ENCODE assay signal across 16 mouse cellular contexts in genomic region chr15:84224779-84225178, GRCm38 (mm10). TPM values are rescaled to one million over a fixed set of nuclear protein-coding genes. Genes with fewer than 3 reads are reported as not detected.
DNase-seq lines count a peak whose midpoint lies in the region; ATAC-seq and TF ChIP-seq lines count a peak whose summit lies in the region.
"Had no signal": no experiment of that assay in that cellular context is flagged by ENCODE, and none has a peak within 500 bp of the region (broad histone marks: within the 10 kb centered on the region; RNA-seq: fewer than 3 reads in every experiment).

No protein-coding gene starts in this region.

- no peak overlapping the region for H3K9ac ChIP-seq in embryonic facial prominence, embryonic 11.5 days (replicated peaks; ENCODE audit: low read length)
- no peak overlapping the region for H3K9ac ChIP-seq in kidney, postnatal 0 days (ENCODE audit: low read depth, low read length)
- no peak overlapping the region for H3K9ac ChIP-seq in embryonic facial prominence, embryonic 13.5 days
- H3K9ac ChIP-seq in midbrain, postnatal 0 days (replicated peaks; ENCODE audit: low read length, poor library complexity, severe bottlenecking): no peak overlapping the region

- H3K4me1 ChIP-seq in embryonic facial prominence, embryonic 11.5 days (ENCODE audit: control insufficient read depth, insufficient read depth, low read length): no peaks in the 10 kb centered on the region
- H3K4me1 ChIP-seq in embryonic facial prominence, embryonic 10.5 days: peaks cover 49% of the 10 kb centered on the region
- H3K4me1 ChIP-seq in kidney, postnatal 0 days (replicated peaks; ENCODE audit: insufficient read depth, low read length): no peaks in the 10 kb centered on the region
- H3K4me1 ChIP-seq in embryonic facial prominence, embryonic 13.5 days: peaks cover 32% of the 10 kb centered on the region
- peaks cover 9% of the 10 kb centered on the region; the same call in 1 of the 2 replicates for H3K4me1 ChIP-seq in midbrain, postnatal 0 days (ENCODE audit: insufficient read depth, low read length)

- no peaks in the 10 kb centered on the region for H3K36me3 ChIP-seq in embryonic facial prominence, embryonic 11.5 days (replicated peaks; ENCODE audit: control insufficient read depth, insufficient read depth, low read depth, low read length)
- no peaks in the 10 kb centered on the region for H3K36me3 ChIP-seq in embryonic facial prominence, embryonic 10.5 days (replicated peaks)
- no peaks in the 10 kb centered on the region for H3K36me3 ChIP-seq in kidney, postnatal 0 days (ENCODE audit: insufficient read depth, low read length)
- H3K36me3 ChIP-seq in embryonic facial prominence, embryonic 13.5 days: no peaks in the 10 kb centered on the region
- no peaks in the 10 kb centered on the region for H3K36me3 ChIP-seq in midbrain, postnatal 0 days (ENCODE audit: insufficient read depth, low read length)

- no peaks in the 10 kb centered on the region for H3K9me3 ChIP-seq in embryonic facial prominence, embryonic 11.5 days (replicated peaks; ENCODE audit: control insufficient read depth, low read length)
- H3K9me3 ChIP-seq in embryonic facial prominence, embryonic 10.5 days: no peaks in the 10 kb centered on the region
- no peaks in the 10 kb centered on the region for H3K9me3 ChIP-seq in kidney, postnatal 0 days (replicated peaks; ENCODE audit: low read length)
- no peaks in the 10 kb centered on the region for H3K9me3 ChIP-seq in embryonic facial prominence, embryonic 13.5 days
- H3K9me3 ChIP-seq in midbrain, postnatal 0 days (ENCODE audit: low read length): no peaks in the 10 kb centered on the region

- DNase-seq in embryonic facial prominence, embryonic 11.5 days (ENCODE audit: low spot score): peak; percentile 64
- no peak for DNase-seq in embryonic facial prominence, embryonic 10.5 days (ENCODE audit: low spot score)
- DNase-seq in kidney, postnatal 0 days (ENCODE audit: low spot score): no peak
- DNase-seq in kidney, adult 8-10 months: no peak
- peak; percentile 64 for DNase-seq in midbrain, postnatal 0 days (ENCODE audit: low spot score)
- DNase-seq in frontal cortex, postnatal 10 days (ENCODE audit: low spot score in 2 of 2): no peak
- DNase-seq: cerebellum, adult 11-12 months; gastrocnemius, postnatal 14 days; kidney, adult 9 months had no signal

- H3K27me3 ChIP-seq in embryonic facial prominence, embryonic 11.5 days (ENCODE audit: control insufficient read depth, insufficient read depth, low read length): no peaks in the 10 kb centered on the region
- peaks cover 13% of the 10 kb centered on the region for H3K27me3 ChIP-seq in embryonic facial prominence, embryonic 10.5 days (replicated peaks; ENCODE audit: low read depth, poor library complexity, severe bottlenecking)
- no peaks in the 10 kb centered on the region for H3K27me3 ChIP-seq in kidney, postnatal 0 days (ENCODE audit: insufficient read depth, low read length)
- 0 out of 2 replicates have a peak, but pooled peaks cover 4% of the 10 kb centered on the region for H3K27me3 ChIP-seq in embryonic facial prominence, embryonic 13.5 days
- no peaks in the 10 kb centered on the region for H3K27me3 ChIP-seq in midbrain, postnatal 0 days (ENCODE audit: insufficient read depth, low read length)
- H3K27me3 ChIP-seq: Patski had no signal

- peak; percentile 17; the same call in 1 of the 2 replicates for TF ChIP-seq CTCF in kidney, postnatal 0 days (IDR thresholded peaks at IDR 0.05; ENCODE audit: low read depth)
- TF ChIP-seq CTCF in midbrain, postnatal 0 days (IDR thresholded peaks at IDR 0.05): peak; percentile 48

- no peak for ATAC-seq in embryonic facial prominence, embryonic 11.5 days (replicated peaks; ENCODE audit: insufficient number of reproducible peaks, low FRiP score, low TSS enrichment, low read depth)
- no peak for ATAC-seq in kidney, postnatal 0 days (replicated peaks; ENCODE audit: low FRiP score, low read depth)
- ATAC-seq in embryonic facial prominence, embryonic 13.5 days (ENCODE audit: insufficient number of reproducible peaks, insufficient read depth, low FRiP score, low TSS enrichment, low read depth): no peak
- ATAC-seq in midbrain, postnatal 0 days (ENCODE audit: low FRiP score): no peak
- no peak for ATAC-seq in megakaryocyte, adult 5-6 weeks (ENCODE audit: poor library complexity, severe bottlenecking)

- H3K4me3 ChIP-seq in embryonic facial prominence, embryonic 11.5 days (ENCODE audit: low read depth, low read length): no peak overlapping the region
- H3K4me3 ChIP-seq in embryonic facial prominence, embryonic 10.5 days: no peak overlapping the region
- no peak overlapping the region for H3K4me3 ChIP-seq in kidney, postnatal 0 days (replicated peaks; ENCODE audit: low read depth, low read length)
- no peak overlapping the region for H3K4me3 ChIP-seq in embryonic facial prominence, embryonic 13.5 days
- no peak overlapping the region for H3K4me3 ChIP-seq in midbrain, postnatal 0 days (ENCODE audit: low read depth, low read length)
- H3K4me3 ChIP-seq: erythroblast, embryonic 14.5 days had no signal

- WGBS in embryonic facial prominence, embryonic 11.5 days: 37% methylated on average over 10 of the region's 10 CpGs
- WGBS in embryonic facial prominence, embryonic 10.5 days: 43% methylated on average over 10 of the region's 10 CpGs
- WGBS in kidney, postnatal 0 days: 33% methylated on average over 10 of the region's 10 CpGs
- WGBS in embryonic facial prominence, embryonic 13.5 days: 18% methylated on average over 10 of the region's 10 CpGs
- WGBS in midbrain, postnatal 0 days: 22% methylated on average over 10 of the region's 10 CpGs

- H3K27ac ChIP-seq in embryonic facial prominence, embryonic 11.5 days (replicated peaks; ENCODE audit: low read depth, low read length): no peak overlapping the region
- no peak overlapping the region for H3K27ac ChIP-seq in embryonic facial prominence, embryonic 10.5 days (replicated peaks)
- H3K27ac ChIP-seq in kidney, postnatal 0 days: no peak overlapping the region
- H3K27ac ChIP-seq in embryonic facial prominence, embryonic 13.5 days: 0 out of 2 replicates have a peak overlapping the region, but pooled peaks have one; percentile 33
- H3K27ac ChIP-seq in midbrain, postnatal 0 days (ENCODE audit: low read depth, low read length): no peak overlapping the region
- H3K27ac ChIP-seq: macrophage had no signal

- no peak overlapping the region for H3K4me2 ChIP-seq in embryonic facial prominence, embryonic 11.5 days (ENCODE audit: low read depth, low read length)
- H3K4me2 ChIP-seq in kidney, postnatal 0 days (ENCODE audit: low read length): no peak overlapping the region
- H3K4me2 ChIP-seq in embryonic facial prominence, embryonic 13.5 days: peak overlapping the region; percentile 4; the same call in 1 of the 2 replicates
- no peak overlapping the region for H3K4me2 ChIP-seq in midbrain, postnatal 0 days (ENCODE audit: low read depth, low read length, poor library complexity, severe bottlenecking)
- H3K4me2 ChIP-seq: heart, embryonic 11.5 days had no signal

RNA-seq across cellular contexts. Expression of gene Parvb, which starts 7.1 kb away (rescaled TPM):
- 6.0 and 7.3 TPM in 2 replicates for polyA plus RNA-seq in embryonic facial prominence, embryonic 11.5 days (2014; fragmentation: Nextera tagmentation; extraction: Ambion mirVana)
- 7.1 and 8.4 TPM in 2 replicates for polyA plus RNA-seq in embryonic facial prominence, embryonic 10.5 days (2016; fragmentation: Nextera tagmentation; extraction: Ambion mirVana)
- polyA plus RNA-seq in kidney, postnatal 0 days (2015; fragmentation: Nextera tagmentation; extraction: Ambion mirVana): 2.8 and 3.3 TPM in 2 replicates
- polyA plus RNA-seq in embryonic facial prominence, embryonic 13.5 days (2015; fragmentation: Nextera tagmentation; extraction: Ambion mirVana): 4.4 TPM in 2 replicates
- total RNA-seq in midbrain, postnatal 0 days (2014; rRNA removed): 9.6 and 14.0 TPM in 2 replicates
- polyA plus RNA-seq in midbrain, postnatal 0 days (2015; fragmentation: Nextera tagmentation; extraction: Ambion mirVana): 4.3 and 5.8 TPM in 2 replicates
- 32.7 and 38.8 TPM in 2 replicates for total RNA-seq in megakaryocyte, adult 5-6 weeks (2015)
- total RNA-seq in megakaryocyte, adult 5-6 weeks (2017): 9.5 and 10.6 TPM in 2 replicates

RNA-seq across cellular contexts. Expression of gene Samm50, which starts 32.7 kb away (rescaled TPM):
- polyA plus RNA-seq in embryonic facial prominence, embryonic 11.5 days (2014; fragmentation: Nextera tagmentation; extraction: Ambion mirVana): 84.3 and 85.7 TPM in 2 replicates
- 113 TPM in 2 replicates for polyA plus RNA-seq in embryonic facial prominence, embryonic 10.5 days (2016; fragmentation: Nextera tagmentation; extraction: Ambion mirVana)
- 147 and 155 TPM in 2 replicates for polyA plus RNA-seq in kidney, postnatal 0 days (2015; fragmentation: Nextera tagmentation; extraction: Ambion mirVana)
- polyA plus RNA-seq in embryonic facial prominence, embryonic 13.5 days (2015; fragmentation: Nextera tagmentation; extraction: Ambion mirVana): 110 TPM in 2 replicates
- total RNA-seq in midbrain, postnatal 0 days (2014; rRNA removed): 38.9 and 39.7 TPM in 2 replicates
- 88.1 and 90.9 TPM in 2 replicates for polyA plus RNA-seq in midbrain, postnatal 0 days (2015; fragmentation: Nextera tagmentation; extraction: Ambion mirVana)
- total RNA-seq in megakaryocyte, adult 5-6 weeks (2015): 25.7 and 30.5 TPM in 2 replicates
- 26.0 and 26.4 TPM in 2 replicates for total RNA-seq in megakaryocyte, adult 5-6 weeks (2017)

RNA-seq across cellular contexts. Expression of gene Pnpla3, which starts 57.1 kb away (rescaled TPM):
- 0.79 and 0.91 TPM in 2 replicates for polyA plus RNA-seq in embryonic facial prominence, embryonic 11.5 days (2014; fragmentation: Nextera tagmentation; extraction: Ambion mirVana)
- polyA plus RNA-seq in embryonic facial prominence, embryonic 10.5 days (2016; fragmentation: Nextera tagmentation; extraction: Ambion mirVana): 0.89 and 1.5 TPM in 2 replicates
- polyA plus RNA-seq in kidney, postnatal 0 days (2015; fragmentation: Nextera tagmentation; extraction: Ambion mirVana): 0.57 and 0.60 TPM in 2 replicates
- 0.80 and 1.5 TPM in 2 replicates for polyA plus RNA-seq in embryonic facial prominence, embryonic 13.5 days (2015; fragmentation: Nextera tagmentation; extraction: Ambion mirVana)
- total RNA-seq in midbrain, postnatal 0 days (2014; rRNA removed): 6.9 and 7.3 TPM in 2 replicates
- polyA plus RNA-seq in midbrain, postnatal 0 days (2015; fragmentation: Nextera tagmentation; extraction: Ambion mirVana): 5.1 and 5.4 TPM in 2 replicates
- not detected in 2 replicates for total RNA-seq in megakaryocyte, adult 5-6 weeks (2015)
- total RNA-seq in megakaryocyte, adult 5-6 weeks (2017): not detected in 2 replicates
- total RNA-seq: hematopoietic stem cell, adult 5-6 weeks had no signal
- polyA plus RNA-seq: erythroblast, embryonic 14.5 days; macrophage had no signal

Comparison
In these comparisons a context has a peak if more than half of its experiments do, and no peak if none do; other contexts are left out.
1. DNase-seq: peak in embryonic facial prominence, embryonic 11.5 days (single experiment) and midbrain, postnatal 0 days (single experiment); none in embryonic facial prominence, embryonic 10.5 days (single experiment), kidney, postnatal 0 days (single experiment), kidney, adult 8-10 months (0 of 2) and frontal cortex, postnatal 10 days (0 of 2).